ENCODE assay signal across 21 mouse cellular contexts in the genomic region with DNA sequence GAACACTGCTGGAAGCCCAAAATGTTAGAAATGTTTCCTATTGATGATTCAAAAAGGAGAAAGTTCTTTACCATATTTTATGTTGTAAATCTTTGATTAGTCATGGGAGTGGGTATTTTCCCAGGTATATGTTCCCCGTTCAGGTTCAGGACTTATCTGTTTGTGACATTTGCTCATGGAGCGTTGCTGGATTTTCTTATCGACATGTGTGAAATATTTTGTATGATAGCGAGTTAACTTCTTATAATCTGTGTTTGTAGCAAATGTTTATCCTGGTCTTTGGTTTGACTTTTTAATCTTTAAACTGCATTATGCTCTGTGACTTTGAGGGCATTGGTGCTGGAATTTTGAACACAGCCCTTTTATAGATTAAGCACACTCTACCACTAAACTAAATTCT.
"Had no signal": no experiment of that assay in that cellular context is flagged by ENCODE, and none has a peak within 500 bp of the region (broad histone marks: within the 10 kb centered on the region; RNA-seq: fewer than 3 reads in every experiment).

No protein-coding gene starts in this region.

- DNase-seq: liver, postnatal 0 days; lung, adult 2 months; lung, postnatal 14 days; lung, postnatal 36 days; right cerebral cortex, postnatal 14 days; thymus, adult 2 months; thymus, postnatal 25 days; thymus, postnatal 4 days had no signal

- H3K9ac ChIP-seq: liver, embryonic 12.5 days; liver, embryonic 15.5 days; liver, postnatal 0 days; lung, embryonic 15.5 days; midbrain, embryonic 13.5 days; midbrain, embryonic 15.5 days; neural tube, embryonic 13.5 days; neural tube, embryonic 15.5 days; stomach, embryonic 15.5 days had no signal

- H3K9me3 ChIP-seq: liver, embryonic 12.5 days; liver, embryonic 15.5 days; lung, embryonic 15.5 days; midbrain, embryonic 10.5 days; midbrain, embryonic 13.5 days; midbrain, embryonic 15.5 days; neural tube, embryonic 13.5 days; neural tube, embryonic 15.5 days had no signal

- ATAC-seq: liver, embryonic 12.5 days; liver, postnatal 0 days; lung, postnatal 0 days; midbrain, embryonic 13.5 days; midbrain, embryonic 15.5 days had no signal

- H3K36me3 ChIP-seq: liver, embryonic 12.5 days; liver, embryonic 15.5 days; lung, embryonic 15.5 days; midbrain, embryonic 10.5 days; midbrain, embryonic 13.5 days; midbrain, embryonic 15.5 days; neural tube, embryonic 13.5 days; neural tube, embryonic 15.5 days; stomach, embryonic 15.5 days had no signal

- H3K4me2 ChIP-seq: liver, embryonic 12.5 days; liver, embryonic 15.5 days; lung, embryonic 15.5 days; midbrain, embryonic 13.5 days; midbrain, embryonic 15.5 days; neural tube, embryonic 13.5 days; neural tube, embryonic 15.5 days; stomach, embryonic 15.5 days had no signal

- H3K27me3 ChIP-seq: liver, embryonic 12.5 days; liver, embryonic 15.5 days; lung, embryonic 15.5 days; megakaryocyte, embryonic 14.5 days; midbrain, embryonic 13.5 days; midbrain, embryonic 15.5 days; neural tube, embryonic 13.5 days; neural tube, embryonic 15.5 days; stomach, embryonic 15.5 days had no signal

- H3K4me1 ChIP-seq: lung, embryonic 15.5 days; midbrain, embryonic 13.5 days; midbrain, embryonic 15.5 days; neural tube, embryonic 13.5 days; neural tube, embryonic 15.5 days; stomach, embryonic 15.5 days had no signal

- H3K27ac ChIP-seq: liver, embryonic 12.5 days; liver, embryonic 15.5 days; lung, embryonic 15.5 days; midbrain, embryonic 10.5 days; midbrain, embryonic 13.5 days; midbrain, embryonic 15.5 days; neural tube, embryonic 13.5 days; neural tube, embryonic 15.5 days; stomach, embryonic 15.5 days; stomach, postnatal 0 days had no signal

- H3K4me3 ChIP-seq: liver, embryonic 12.5 days; liver, embryonic 15.5 days; lung, embryonic 15.5 days; megakaryocyte, embryonic 14.5 days; midbrain, embryonic 10.5 days; midbrain, embryonic 13.5 days; midbrain, embryonic 15.5 days; myocyte; neural tube, embryonic 13.5 days; neural tube, embryonic 15.5 days; stomach, embryonic 15.5 days had no signal
